Mouse (Mus musculus): ENCODE results near the gene Cntfr.
A peak's percentile ranks its signal among the peaks of the same experiment; 100 is the strongest.

The Cntfr gene

DNA sequence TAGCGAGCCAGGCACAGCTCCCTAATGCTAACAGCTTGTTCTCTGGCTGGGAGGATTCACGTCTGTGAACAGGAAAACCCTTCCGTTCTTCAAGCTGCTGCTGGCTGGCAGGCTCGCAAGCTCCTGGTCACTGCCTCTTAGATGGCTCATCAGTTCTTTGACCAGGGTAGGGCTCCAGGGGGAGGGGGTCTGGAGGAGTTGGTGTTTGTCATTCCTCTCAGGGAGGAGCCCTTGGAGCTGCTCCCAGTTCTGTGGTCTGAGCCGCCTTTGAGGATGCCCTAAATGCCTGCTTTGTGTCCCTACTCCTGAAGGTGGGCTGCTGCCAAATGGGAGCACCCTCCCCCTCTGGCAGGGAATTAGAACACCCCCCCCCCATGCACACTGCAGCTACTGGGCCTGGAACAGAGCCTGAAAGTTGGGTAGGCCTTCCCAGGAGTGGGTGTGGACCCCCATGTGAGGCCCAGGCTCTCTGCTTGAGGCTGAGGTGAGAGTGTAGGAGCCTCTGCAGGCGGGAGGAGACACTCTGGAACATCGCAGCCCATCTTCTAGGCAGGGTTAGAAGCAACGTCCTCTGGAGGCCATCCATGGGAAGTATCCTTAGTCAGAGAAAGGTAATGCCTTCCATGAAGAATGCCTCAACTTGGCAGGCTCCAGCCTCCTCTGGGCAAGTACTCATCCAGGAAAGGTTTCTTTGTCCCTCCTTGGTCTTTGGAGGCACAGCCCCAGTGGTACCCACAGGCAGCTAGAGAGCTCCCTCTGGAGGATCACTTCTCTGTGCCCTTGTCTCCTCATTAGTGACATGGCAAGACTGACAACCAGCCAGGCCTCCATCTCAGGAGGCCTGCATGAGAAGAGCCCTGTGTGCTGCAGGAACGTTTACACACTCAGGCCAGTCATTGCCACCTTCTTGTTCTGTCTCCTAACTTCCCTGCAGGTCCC lies 81.0 kb downstream of the Cntfr start:
- DNase-seq (ENCODE audit: low read depth, low spot score): no peak

- peak; percentile 45 for DNase-seq (ENCODE audit: low read depth, low spot score)
These were observed 82.7 kb downstream of the Cntfr start for GRCm38 (mm10) chr4:41614156-41614555.

DNA sequence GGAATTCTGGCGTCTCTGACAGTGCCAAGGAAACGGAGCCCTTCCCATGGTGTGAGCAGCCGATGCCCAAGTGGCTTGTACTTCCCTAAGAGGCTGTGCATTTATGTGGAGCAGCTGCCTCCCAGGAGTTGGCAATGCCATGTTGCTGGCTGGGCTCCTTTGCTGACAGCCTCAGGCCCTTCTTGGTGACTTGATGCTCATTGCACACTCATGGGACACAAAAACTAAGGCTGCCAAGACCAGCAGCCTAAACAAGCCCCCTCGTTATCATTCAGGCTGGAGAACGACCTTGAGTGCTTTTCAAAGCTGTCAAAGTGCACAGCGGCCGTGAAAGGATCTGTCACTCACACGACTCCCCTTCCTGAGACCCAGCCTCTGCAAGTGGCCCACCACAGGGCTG lies 84.7 kb downstream of the Cntfr start:
- no peak for DNase-seq (ENCODE audit: low read depth, low spot score)

- no peak for DNase-seq (ENCODE audit: low read depth, low spot score)
These were observed 86.3 kb downstream of the Cntfr start for GRCm38 (mm10) chr4:41610594-41610980.

- DNase-seq (ENCODE audit: low read depth, low spot score): no peak
These were observed 87.0 kb downstream of the Cntfr start for GRCm38 (mm10) chr4:41609681-41610593.

Measured in retina, adult 2 months (tissue).